Mouse (Mus musculus) myocyte (in vitro differentiated cells): ENCODE results near the gene Dclk2.

Experiments used
- MAX ChIP-seq: IDR thresholded peaks from one replicate; pipeline ENCODE4 v1.6.1; 2011; ENCODE audit warnings: low read depth, mild to moderate bottlenecking, control low read depth
- POLR2A ChIP-seq: IDR thresholded peaks from one replicate; pipeline ENCODE4 v1.6.1; 2011; ENCODE audit warnings: low read depth, mild to moderate bottlenecking, control low read depth, moderate library complexity; ENCODE audit not compliant: insufficient read length
- USF1 ChIP-seq: IDR thresholded peaks from one replicate; pipeline ENCODE4 v1.6.1; 2011; ENCODE audit warnings: low read depth, mild to moderate bottlenecking, control low read depth, moderate library complexity

GRCm38 (mm10) chr3:86745769-86746512 is 174.7 kb downstream of the Dclk2 start:
- TF ChIP-seq MAX (no peak), USF1 (no peak), POLR2A (no peak)
